Mouse (Mus musculus) intestine, postnatal 0 days (tissue): ENCODE results near the gene Gm9918. TPM values are rescaled to one million over a fixed set of nuclear protein-coding genes. Genes with fewer than 3 reads are reported as not detected.

Source experiments
- ATAC-seq: fragments of 200-750 bp; cut with Nextera tagmentation; 2 replicates; pipeline ENCODE4 v1.8.0; 2017; ENCODE audit warnings: mild to moderate bottlenecking, moderate TSS enrichment, moderate library complexity
- H3K27ac ChIP-seq: fragments of 300-500 bp; sonication (generic); 2 replicates; pipeline ENCODE4 v1.5.1; 2014; ENCODE audit warnings: mild to moderate bottlenecking, low read depth, low read length, moderate library complexity
- H3K27me3 ChIP-seq: fragments of 300-500 bp; sonication (generic); replicated peaks from 2 replicates; pipeline ENCODE4 v1.6.1; 2014; ENCODE audit warnings: low read length, mixed read lengths; ENCODE audit not compliant: control insufficient read depth, insufficient read depth
- H3K36me3 ChIP-seq: fragments of 300-500 bp; sonication (generic); 2 replicates; pipeline ENCODE4 v1.6.1; 2014; ENCODE audit warnings: mild to moderate bottlenecking, moderate library complexity; ENCODE audit not compliant: control insufficient read depth, insufficient read depth
- H3K4me1 ChIP-seq: fragments of 300-500 bp; sonication (generic); replicated peaks from 2 replicates; pipeline ENCODE4 v1.6.1; 2014; ENCODE audit warnings: antibody characterized with exemption, low read length, mixed read lengths; ENCODE audit not compliant: control insufficient read depth, insufficient read depth
- H3K4me2 ChIP-seq: fragments of 300-500 bp; sonication (generic); replicated peaks from 2 replicates; pipeline ENCODE4 v1.6.1; 2014; ENCODE audit warnings: low read depth, mild to moderate bottlenecking, moderate library complexity
- H3K4me3 ChIP-seq: fragments of 300-500 bp; sonication (generic); 2 replicates; pipeline ENCODE4 v1.5.1; 2014; ENCODE audit warnings: low read depth, low read length
- H3K9ac ChIP-seq: fragments of 300-500 bp; sonication (generic); 2 replicates; pipeline ENCODE4 v1.6.1; 2014; ENCODE audit warnings: mild to moderate bottlenecking, low read depth, low read length
- H3K9me3 ChIP-seq: fragments of 300-500 bp; sonication (generic); 2 replicates; pipeline ENCODE4 v1.6.1; 2016; ENCODE audit warnings: mixed run types; ENCODE audit not compliant: control insufficient read depth
- CTCF ChIP-seq: sonication (generic); IDR thresholded peaks from 2 replicates; pipeline ENCODE4 v1.5.1; 2016; ENCODE audit warnings: low read depth, mild to moderate bottlenecking, control low read depth, antibody characterized with exemption, moderate library complexity
- WGBS: fragments of 180-500 bp; shearing (Covaris S2); extraction: QIAGEN DNeasy Blood & Tissue Kit; methylation state at CpG from one replicate; pipeline ENCODE4 v1.1.7; 2014; 5-methylcytosine and 5-hydroxymethylcytosine counted together
- polyA plus RNA-seq: library from polyadenylated mRNA; unstranded; fragments of >200 nt; fragmentation: Nextera tagmentation; extraction: Ambion mirVana; gene quantifications from 2 replicates; pipeline ENCODE4 v1.2.1, GENCODE M21; 2015

The Gm9918 gene
- polyA plus RNA-seq, 1 experiment from 2014 or later: not detected

DNA sequence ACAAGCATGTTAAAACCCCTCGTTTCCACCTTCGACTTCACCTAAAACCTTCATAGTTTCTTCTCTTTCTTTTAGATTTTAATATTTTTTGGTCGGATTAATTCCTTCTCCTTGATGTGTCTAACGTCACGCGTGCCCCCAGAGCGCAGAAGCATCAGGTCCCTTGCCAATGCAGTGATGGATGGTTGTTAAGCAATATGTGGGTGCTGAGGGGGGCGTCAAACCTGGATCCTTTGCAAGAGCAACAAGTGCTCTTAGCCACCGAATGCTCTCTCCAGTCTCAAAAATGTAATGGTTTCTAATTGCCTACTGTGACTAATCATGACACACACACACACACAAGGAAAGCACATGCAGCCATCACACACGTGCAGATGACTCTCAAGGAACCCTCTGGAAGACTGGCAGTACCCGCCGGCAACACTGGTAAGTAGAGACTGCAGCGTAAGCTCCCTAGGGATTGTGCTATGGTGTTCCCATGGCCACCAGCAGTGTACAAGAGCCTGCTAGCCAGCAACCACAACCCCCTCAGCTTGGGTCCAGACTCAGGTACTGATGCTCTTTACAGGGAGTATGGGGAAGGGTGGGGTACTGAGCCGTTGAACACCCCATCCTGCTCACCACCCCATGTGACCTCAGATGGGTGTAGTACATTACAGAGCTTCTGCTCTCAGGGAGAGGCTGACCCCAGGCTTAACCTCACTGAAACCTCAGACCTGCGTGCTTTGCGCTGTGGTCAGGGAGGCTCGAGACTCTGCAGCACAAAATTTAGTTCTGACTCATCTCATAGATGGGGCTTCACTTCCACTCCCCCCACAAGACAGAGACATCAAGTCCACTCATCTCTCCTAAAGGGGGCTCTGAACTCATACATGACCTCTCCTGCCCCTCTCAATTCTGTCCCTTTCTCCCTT is 39.7 kb upstream of the Gm9918 start:
- no peaks in the 10 kb centered on the region; the same call in 1 of the 2 replicates for H3K36me3 ChIP-seq
- no peak for ATAC-seq
- H3K27me3 ChIP-seq: no peaks in the 10 kb centered on the region
- no peak overlapping the region for H3K4me2 ChIP-seq
- no peak overlapping the region for H3K27ac ChIP-seq
- H3K9ac ChIP-seq: no peak overlapping the region
- H3K4me1 ChIP-seq: 0 out of 2 replicates have a peak, but pooled peaks cover 4% of the 10 kb centered on the region
- no peak for TF ChIP-seq CTCF
- 83% methylated on average over 17 of the region's 17 CpGs for WGBS
- H3K9me3 ChIP-seq: no peaks in the 10 kb centered on the region
- H3K4me3 ChIP-seq: no peak overlapping the region

DNA sequence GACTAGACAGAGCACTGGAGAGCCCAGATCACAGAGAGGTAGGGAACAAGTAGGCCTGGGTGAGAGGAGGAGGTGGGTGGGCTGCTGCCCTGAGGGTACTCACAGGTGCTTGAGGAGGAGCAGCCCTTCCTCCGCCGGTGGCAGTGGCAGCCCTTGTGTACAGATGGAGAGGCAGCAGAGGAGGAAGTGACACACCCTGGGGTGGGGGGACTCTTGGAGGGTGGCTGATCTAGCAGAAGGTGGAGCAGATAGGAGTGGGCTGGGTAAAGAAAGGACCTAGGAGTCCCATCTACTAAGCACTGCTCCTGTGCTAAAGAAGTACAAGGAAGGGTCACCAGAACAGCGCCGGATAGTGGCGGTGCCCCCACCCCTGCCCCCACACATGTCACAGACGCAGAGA is 38.6 kb upstream of the Gm9918 start, which contains the start of gene Itgb7:
Itgb7 (minus strand) TSS at position 197 of the 400 bp plus-strand sequence.
- H3K27ac ChIP-seq: no peak within 1 kb of the TSS
- no peak within 1 kb of the TSS for H3K9ac ChIP-seq
- no peaks in the 10 kb centered on the region; the same call in 1 of the 2 replicates for H3K36me3 ChIP-seq
- H3K4me1 ChIP-seq: 0 out of 2 replicates have a peak, but pooled peaks cover 8% of the 10 kb centered on the region
- no peak within 1 kb of the TSS for H3K4me2 ChIP-seq
- no peak for ATAC-seq
- H3K9me3 ChIP-seq: no peaks in the 10 kb centered on the region
- no peaks in the 10 kb centered on the region for H3K27me3 ChIP-seq
- no peak for TF ChIP-seq CTCF
- H3K4me3 ChIP-seq: no peak within 1 kb of the TSS
- 32% methylated on average over 6 of the region's 6 CpGs for WGBS

DNA sequence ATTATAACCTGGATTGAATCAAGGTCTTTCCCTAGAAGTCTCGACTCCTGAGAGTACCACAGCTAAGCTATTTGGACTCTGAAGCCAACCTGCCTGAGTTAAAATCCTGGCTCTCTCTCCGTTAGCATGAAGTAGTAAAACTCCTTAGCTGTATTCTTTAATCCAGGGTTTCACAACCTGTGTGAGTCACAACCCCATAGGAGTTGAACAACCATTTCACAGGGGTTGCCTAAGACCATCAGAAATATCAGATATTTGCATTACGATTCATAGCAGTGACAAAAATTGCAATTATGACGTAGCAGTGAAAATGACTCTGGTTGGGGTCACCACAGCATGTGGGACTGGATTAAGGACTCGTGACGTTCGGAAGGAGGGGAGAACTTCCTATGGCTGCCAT is 37.6 kb upstream of the Gm9918 start:
- TF ChIP-seq CTCF: no peak
- H3K9ac ChIP-seq: no peak overlapping the region
- H3K4me2 ChIP-seq: no peak overlapping the region
- H3K27ac ChIP-seq: no peak overlapping the region
- H3K27me3 ChIP-seq: no peaks in the 10 kb centered on the region
- no peak for ATAC-seq
- H3K4me3 ChIP-seq: no peak overlapping the region
- no peaks in the 10 kb centered on the region for H3K9me3 ChIP-seq
- WGBS: 82% methylated on average over 7 of the region's 7 CpGs
- 0 out of 2 replicates have a peak, but pooled peaks cover 8% of the 10 kb centered on the region for H3K4me1 ChIP-seq
- H3K36me3 ChIP-seq: no peaks in the 10 kb centered on the region; the same call in 1 of the 2 replicates

- H3K36me3 ChIP-seq: peaks cover 4% of the 10 kb centered on the region; the same call in 1 of the 2 replicates
- H3K9me3 ChIP-seq: no peaks in the 10 kb centered on the region
- no peaks in the 10 kb centered on the region for H3K27me3 ChIP-seq
- 0 out of 2 replicates have a peak, but pooled peaks cover 8% of the 10 kb centered on the region for H3K4me1 ChIP-seq
- no peak overlapping the region for H3K9ac ChIP-seq
- H3K4me3 ChIP-seq: no peak overlapping the region
- WGBS: 7% methylated on average over 2 of the region's 2 CpGs
- H3K4me2 ChIP-seq: no peak overlapping the region
- no peak for ATAC-seq
- no peak for TF ChIP-seq CTCF
- H3K27ac ChIP-seq: no peak overlapping the region
Observed at GRCm38 (mm10) chr15:102233896-102234295, 36.5 kb upstream of the Gm9918 start.

DNA sequence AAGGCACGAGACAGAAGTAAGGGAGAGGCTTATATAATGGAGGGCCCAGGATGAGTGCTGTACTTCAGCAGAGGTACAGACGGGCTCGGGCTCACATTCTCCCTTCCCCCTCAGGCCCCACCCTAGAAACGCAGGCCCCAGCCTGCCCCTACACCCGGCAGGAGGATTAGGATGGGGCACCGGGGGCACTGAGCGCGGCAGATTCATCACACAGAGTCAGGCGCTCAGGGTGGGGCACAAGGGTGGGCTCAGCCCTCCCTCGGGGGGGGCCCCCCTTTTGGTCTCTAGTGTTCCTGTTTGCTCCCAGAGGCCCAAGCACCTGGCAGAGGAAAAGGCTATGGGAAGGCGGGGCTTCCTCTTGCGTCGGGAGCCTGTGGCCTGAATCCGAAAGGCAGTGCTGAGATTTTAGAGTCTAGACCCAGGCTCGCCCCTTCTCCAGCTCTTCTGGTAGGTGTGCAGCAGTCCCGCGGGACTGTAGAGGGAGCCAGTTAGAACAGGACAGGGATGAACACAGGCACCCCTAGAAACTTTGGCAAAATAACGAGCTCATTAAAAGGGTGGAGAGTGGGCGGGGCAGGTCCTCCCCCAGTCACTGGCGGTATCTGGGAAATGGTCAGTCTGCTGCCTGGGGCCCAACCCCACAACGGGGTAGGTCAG is 34.9 kb upstream of the Gm9918 start:
- Histone ChIP-seq H3K4me3 (peak overlapping the region; percentile 26), H3K27me3 (no peaks in the 10 kb centered on the region), H3K4me2 (peak overlapping the region; percentile 69), H3K27ac (peak overlapping the region; percentile 57; the same call in 1 of the 2 replicates), H3K9me3 (no peaks in the 10 kb centered on the region), H3K4me1 (0 out of 2 replicates have a peak, but pooled peaks cover 8% of the 10 kb centered on the region), H3K9ac (peak overlapping the region; percentile 35), H3K36me3 (peaks cover 7% of the 10 kb centered on the region; the same call in 1 of the 2 replicates)
- TF ChIP-seq CTCF: peak; percentile 11; the same call in 1 of the 2 replicates
- 11% methylated on average over 20 of the region's 21 CpGs for WGBS
- ATAC-seq: peak; percentile 75
